Mouse (Mus musculus) Muller cell, postnatal 12 days (primary cell): ENCODE measurements around the gene Olfr24.

Experiments
- DNase-seq: peaks from one replicate; pipeline ENCODE4 v3.0.0-alpha.2; 2015; ENCODE audit errors: inconsistent ontology term

Olfr24 gene

GRCm38 (mm10) chr9:18763896-18764295, at the start of gene Olfr24:
Gene Olfr24 (minus strand): TSS chr9:18763996.
- DNase-seq: no peak

GRCm38 (mm10) chr9:18785316-18785715, 21.5 kb upstream of the Olfr24 start:
- no peak for DNase-seq

- no peak for DNase-seq
Measured at GRCm38 (mm10) chr9:18779476-18779875, 15.7 kb upstream of the Olfr24 start.

GRCm38 (mm10) chr9:18778981-18779380, 15.2 kb upstream of the Olfr24 start:
- DNase-seq: no peak

- DNase-seq: no peak
Measured at GRCm38 (mm10) chr9:18755595-18755994, 8.2 kb downstream of the Olfr24 start.

GRCm38 (mm10) chr9:18744639-18745038, 19.2 kb downstream of the Olfr24 start:
- peak; percentile 45 for DNase-seq

GRCm38 (mm10) chr9:18734177-18734576, 29.6 kb downstream of the Olfr24 start:
- DNase-seq: peak; percentile 69

- DNase-seq: no peak
Measured at GRCm38 (mm10) chr9:18722712-18723099, 41.1 kb downstream of the Olfr24 start.

GRCm38 (mm10) chr9:18721931-18722711, 41.7 kb downstream of the Olfr24 start:
- peak; percentile 16 for DNase-seq

GRCm38 (mm10) chr9:18721011-18721410, 42.8 kb downstream of the Olfr24 start:
- no peak for DNase-seq

- DNase-seq: no peak
Measured at GRCm38 (mm10) chr9:18705628-18706027, 58.2 kb downstream of the Olfr24 start.
